Mouse (Mus musculus) mouse embryonic stem cell (cell line): ENCODE results near the gene Aym1.

Experiments
- in situ Hi-C, 2 experiments: fragments of 300-500 bp; cut with MboI; formaldehyde crosslinking; loops; 1 replicate in 1 of 2; 3 replicates in 1 of 2; pipeline ENCODE4 v1.14.3; 2019 to 2020; ENCODE audit warnings: low sequenced_read_pairs in 2 of 2, low pct_unique_long_range_greater_than_20kb in 1 of 2, mixed read lengths in 1 of 2; ENCODE audit not compliant: unreplicated experiment in 1 of 2

Aym1 gene

GRCm38 (mm10) chr5:113379416-113379815 lies 22.3 kb downstream of the Aym1 start:
- in situ Hi-C loops = loop anchor here (5.0 to 10.0 kb wide), 2 partner anchors 188 to 345 kb away; partner anchors contain the start of gene 1700069L16Rik (in 1 of the 2)

GRCm38 (mm10) chr5:113380553-113380952 lies 23.5 kb downstream of the Aym1 start:
- in situ Hi-C loops = no loop called here

- in situ Hi-C loops = no loop called here
Observed at GRCm38 (mm10) chr5:113382580-113382979, 25.5 kb downstream of the Aym1 start.

- in situ Hi-C loops = no loop called here
Observed at GRCm38 (mm10) chr5:113393766-113394165, 36.7 kb downstream of the Aym1 start.

- in situ Hi-C loops = no loop called here
Observed at GRCm38 (mm10) chr5:113396286-113396934, 39.3 kb downstream of the Aym1 start.

- in situ Hi-C loops = no loop called here
Observed at GRCm38 (mm10) chr5:113397443-113398317, 40.6 kb downstream of the Aym1 start.

GRCm38 (mm10) chr5:113402702-113403101 lies 45.6 kb downstream of the Aym1 start:
- in situ Hi-C loops = no loop called here

- in situ Hi-C loops = no loop called here
Observed at GRCm38 (mm10) chr5:113407346-113407745, 50.3 kb downstream of the Aym1 start.
